Mouse (Mus musculus): ENCODE results near the gene Smdt1. TPM values are rescaled to one million over a fixed set of nuclear protein-coding genes. Genes with fewer than 3 reads are reported as not detected.

The Smdt1 gene
- 100 to 1,000 TPM; 579 to 591 TPM for polyA plus RNA-seq (2012; fragmentation: generic; extraction: Trizol)

GRCm38 (mm10) chr15:82338593-82339112 lies at the start of gene Smdt1, which contains the start of the genes Naga and Pheta2:
Gene Smdt1 (plus strand): TSS chr15:82338959.
Gene Naga (minus strand): TSS chr15:82338925.
Gene Pheta2 (plus strand): TSS chr15:82338942.

GRCm38 (mm10) chr15:82298764-82299561 lies 39.8 kb upstream of the Smdt1 start, which contains the start of gene Wbp2nl:
Gene Wbp2nl (plus strand): TSS chr15:82298954.

GRCm38 (mm10) chr15:82354126-82354945 lies 15.6 kb downstream of the Smdt1 start, which contains the start of gene Ndufa6:
Gene Ndufa6 (minus strand): TSS chr15:82354322.

GRCm38 (mm10) chr15:82379871-82380713 lies 41.3 kb downstream of the Smdt1 start, which contains the start of gene Cyp2d22:
Gene Cyp2d22 (minus strand): TSS chr15:82380260.

GRCm38 (mm10) chr15:82393922-82394321 lies 55.2 kb downstream of the Smdt1 start, which contains the start of gene Cyp2d11:
Gene Cyp2d11 (minus strand): TSS chr15:82394022.

Other genes with a start within 250 kb of the Smdt1 start
- 10 to 100 TPM in 1 of 2 experiments, 1 to 10 TPM in 1; 6.5 to 13.8 TPM for gene Ccdc134, start 211.0 kb upstream of the Smdt1 start, polyA plus RNA-seq (2012; fragmentation: generic; extraction: Trizol)
- gene Srebf2, start 191.8 kb upstream of the Smdt1 start, polyA plus RNA-seq (2012; fragmentation: generic; extraction: Trizol), result 100 to 1,000 TPM in 1 of 2 experiments, 10 to 100 TPM in 1; 70.2 to 128 TPM
- gene Shisa8, start 126.1 kb upstream of the Smdt1 start, polyA plus RNA-seq (2012; fragmentation: generic; extraction: Trizol), result under 1 TPM in 1 of 2 experiments, not detected in 1; 0.28 TPM
- gene Tnfrsf13c, start 114.6 kb upstream of the Smdt1 start, polyA plus RNA-seq (2012; fragmentation: generic; extraction: Trizol), result under 1 TPM in 1 of 2 experiments, not detected in 1; 0.61 TPM
- gene Cenpm, start 94.2 kb upstream of the Smdt1 start, polyA plus RNA-seq (2012; fragmentation: generic; extraction: Trizol), result 100 to 1,000 TPM; 147 to 179 TPM
- gene 1500009C09Rik, start 86.6 kb upstream of the Smdt1 start, polyA plus RNA-seq (2012; fragmentation: generic; extraction: Trizol), result not detected
- gene Sept3, start 64.1 kb upstream of the Smdt1 start, polyA plus RNA-seq (2012; fragmentation: generic; extraction: Trizol), result under 1 TPM in 1 of 2 experiments, not detected in 1; 0.04 TPM
- gene Wbp2nl, start 40.0 kb upstream of the Smdt1 start, polyA plus RNA-seq (2012; fragmentation: generic; extraction: Trizol), result not detected
- 100 to 1,000 TPM in 1 of 2 experiments, 10 to 100 TPM in 1; 21.5 to 103 TPM for gene Naga, start within 50 bp of the Smdt1 start, polyA plus RNA-seq (2012; fragmentation: generic; extraction: Trizol)
- gene Pheta2, start within 50 bp of the Smdt1 start, polyA plus RNA-seq (2012; fragmentation: generic; extraction: Trizol), result under 1 TPM; 0.01 to 0.18 TPM
- 100 to 1,000 TPM; 143 to 543 TPM for gene Ndufa6, start 15.4 kb downstream of the Smdt1 start, polyA plus RNA-seq (2012; fragmentation: generic; extraction: Trizol)
- gene Cyp2d22, start 41.3 kb downstream of the Smdt1 start, polyA plus RNA-seq (2012; fragmentation: generic; extraction: Trizol), result under 1 TPM; 0.12 to 0.59 TPM
- not detected for gene Cyp2d11, start 55.1 kb downstream of the Smdt1 start, polyA plus RNA-seq (2012; fragmentation: generic; extraction: Trizol)
- gene Cyp2d10, start 68.2 kb downstream of the Smdt1 start, polyA plus RNA-seq (2012; fragmentation: generic; extraction: Trizol), result not detected
- gene Cyp2d9, start 94.5 kb downstream of the Smdt1 start, polyA plus RNA-seq (2012; fragmentation: generic; extraction: Trizol), result not detected
- gene Cyp2d12, start 216.1 kb downstream of the Smdt1 start, polyA plus RNA-seq (2012; fragmentation: generic; extraction: Trizol), result not detected